Mouse (Mus musculus) thymus, adult 18-20 months (tissue): Measurements from ENCODE around the gene Zfp952.
A peak's percentile ranks its signal among the peaks of the same experiment; 100 is the strongest.
"Not testable (repeated sequence)": the region's sequence is repeated elsewhere in the genome, so short reads cannot be mapped to it uniquely, and the experiment has no call there.

Experiments
- DNase-seq, 2 experiments: peaks; one replicate each; pipeline ENCODE4 v3.0.0; 2022; ENCODE audit warnings: mixed read lengths in 2 of 2

Gene Zfp952

DNA sequence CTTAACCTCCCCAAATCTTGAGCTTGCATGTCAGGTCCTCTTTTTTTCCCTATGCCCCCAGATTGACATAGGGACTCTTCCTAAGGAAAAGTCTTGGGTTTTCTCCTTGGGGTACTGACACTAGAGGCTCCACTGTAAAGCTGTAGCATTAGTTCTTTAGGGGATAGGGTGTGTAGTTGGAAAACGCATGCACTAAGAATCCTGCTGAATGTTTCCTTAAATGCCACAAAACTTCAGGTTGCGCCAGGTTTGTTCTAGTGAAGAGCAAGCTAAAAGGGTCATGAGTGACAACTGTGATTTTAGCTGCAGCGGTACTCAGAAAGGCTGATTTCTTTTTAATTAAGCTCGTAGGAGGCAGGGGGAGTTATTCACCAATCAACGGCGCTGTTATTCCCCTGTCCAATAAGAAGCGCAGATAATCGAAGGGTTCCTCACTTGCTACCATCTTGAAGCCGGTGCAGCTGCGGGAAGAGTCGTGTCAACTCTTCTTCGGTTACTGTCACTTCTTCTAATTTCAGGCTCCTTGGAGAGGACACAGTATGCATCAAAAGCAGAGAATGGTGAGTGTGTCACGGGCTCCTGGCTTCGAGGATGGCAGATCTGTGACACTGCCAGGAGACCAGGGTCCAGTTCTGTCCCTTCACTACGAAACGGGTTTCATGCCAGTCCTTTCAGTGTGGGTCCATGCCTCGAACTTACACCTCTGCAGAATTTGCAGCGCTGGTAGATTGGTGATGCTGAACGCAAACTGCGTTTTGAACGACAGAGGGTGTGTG lies at the start of gene Zfp952:
TSS of gene Zfp952 (plus strand) at position 431 of the 776 bp plus-strand sequence.
- peak; percentile 45 to 73 for DNase-seq

- no peak for DNase-seq
Measured at GRCm38 (mm10) chr17:32943661-32944060, 49.3 kb upstream of the Zfp952 start.

GRCm38 (mm10) chr17:32944402-32945035 lies 48.4 kb upstream of the Zfp952 start:
- DNase-seq: no peak

- DNase-seq: no peak
Measured at GRCm38 (mm10) chr17:32946716-32947115, 46.2 kb upstream of the Zfp952 start.

GRCm38 (mm10) chr17:32947215-32947914 lies 45.6 kb upstream of the Zfp952 start, which contains the start of gene Cyp4f13:
Gene Cyp4f13, minus strand, starts transcription at chr17:32947402.
- peak; percentile 89 to 95 for DNase-seq

GRCm38 (mm10) chr17:32950136-32950535 lies 42.8 kb upstream of the Zfp952 start:
- no peak for DNase-seq

DNA sequence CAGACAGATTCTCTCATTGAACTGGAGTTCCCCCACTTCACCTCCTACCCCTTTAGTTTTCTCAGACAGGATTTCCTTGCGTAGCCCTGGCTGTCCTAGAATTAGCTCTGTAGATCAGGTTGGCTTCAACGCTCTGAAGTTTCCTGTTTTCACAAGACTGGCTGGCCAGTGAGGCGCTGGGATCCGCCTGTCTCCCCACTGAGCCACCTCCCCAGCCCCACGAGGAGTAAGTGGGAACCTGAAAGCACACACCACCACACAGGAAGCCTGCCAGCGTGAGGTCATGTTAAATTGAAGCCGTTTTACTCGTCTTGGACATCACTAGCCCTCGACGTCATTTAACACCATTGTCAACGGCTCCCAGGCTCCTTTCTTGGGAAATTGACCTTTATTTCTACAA lies 41.9 kb upstream of the Zfp952 start:
- DNase-seq: no peak

GRCm38 (mm10) chr17:32951441-32951840 lies 41.5 kb upstream of the Zfp952 start:
- DNase-seq: peak; percentile 53 to 54

DNA sequence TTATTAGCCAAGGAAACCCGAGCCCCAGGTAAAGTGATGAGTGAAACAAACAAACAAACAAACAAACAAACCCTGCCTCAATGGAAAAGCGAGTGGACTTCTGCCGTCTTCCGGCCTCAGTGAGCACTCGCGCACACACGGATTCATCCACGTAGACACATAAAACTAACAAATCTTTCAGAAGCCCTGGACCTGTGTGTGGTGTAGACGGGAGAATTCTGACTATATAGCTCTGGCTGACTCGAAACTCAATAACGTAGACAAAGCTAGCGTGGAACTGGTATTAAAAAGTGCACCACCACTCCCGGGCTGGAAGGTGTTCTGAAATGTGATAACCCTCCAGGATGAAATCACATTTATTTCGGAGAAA lies 27.7 kb upstream of the Zfp952 start:
- DNase-seq: peak in 1 of 2 experiments; percentile 11

DNA sequence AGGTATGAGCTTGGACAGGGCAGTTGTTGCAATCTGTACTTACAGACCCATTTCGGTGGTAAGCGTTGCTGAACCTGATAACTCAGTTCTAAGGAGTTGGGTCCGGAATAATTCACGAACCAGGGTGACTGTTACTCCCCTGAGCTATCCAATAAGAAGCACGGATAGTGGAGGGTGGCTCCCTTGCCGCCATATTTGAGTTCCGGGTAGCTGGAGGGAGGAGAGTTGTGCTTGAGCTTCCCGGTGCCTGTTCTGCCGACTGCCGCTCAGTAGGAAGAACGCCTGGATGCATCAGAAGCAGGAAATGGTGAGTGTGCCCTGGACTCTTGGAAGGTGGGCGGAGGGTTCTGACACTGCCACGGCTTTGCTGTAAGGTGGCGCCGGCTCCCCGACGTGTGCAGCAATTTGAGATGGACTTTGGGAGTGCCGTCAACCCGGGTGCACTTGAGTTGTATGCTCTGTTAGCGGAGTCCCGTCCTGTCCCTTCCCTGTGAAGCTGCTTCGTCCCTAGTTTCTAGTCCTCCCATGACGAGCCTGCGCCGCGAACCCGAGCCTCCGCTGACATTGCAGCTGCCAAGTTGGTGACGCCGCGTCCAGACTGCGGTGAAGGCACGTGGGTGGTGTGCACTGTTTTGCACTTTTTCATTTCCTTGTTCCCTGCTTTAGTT lies 27.2 kb upstream of the Zfp952 start, which contains the start of gene Zfp472:
TSS of gene Zfp472 (plus strand) at position 192 of the 668 bp plus-strand sequence.
- peak; percentile 76 to 84 for DNase-seq

DNA sequence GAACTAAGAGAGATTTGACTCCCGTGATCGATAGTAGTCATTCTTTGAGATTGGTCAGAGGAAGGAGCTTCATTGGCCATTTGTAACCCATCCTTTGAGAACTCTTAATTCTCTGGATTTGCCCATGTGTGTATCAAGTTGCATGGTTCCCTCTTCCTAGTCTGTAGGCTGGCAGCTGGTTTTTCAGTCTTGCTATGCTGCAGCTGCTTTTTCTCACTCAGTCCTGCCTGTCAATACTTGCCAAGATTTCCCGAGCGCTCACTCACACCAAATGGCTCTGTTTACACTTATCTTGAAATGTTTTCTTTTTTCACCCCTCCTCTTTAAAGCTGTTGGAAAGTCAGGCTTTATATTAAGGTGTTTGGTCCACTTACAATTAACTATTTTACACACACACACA lies 11.6 kb upstream of the Zfp952 start:
- no peak for DNase-seq

DNA sequence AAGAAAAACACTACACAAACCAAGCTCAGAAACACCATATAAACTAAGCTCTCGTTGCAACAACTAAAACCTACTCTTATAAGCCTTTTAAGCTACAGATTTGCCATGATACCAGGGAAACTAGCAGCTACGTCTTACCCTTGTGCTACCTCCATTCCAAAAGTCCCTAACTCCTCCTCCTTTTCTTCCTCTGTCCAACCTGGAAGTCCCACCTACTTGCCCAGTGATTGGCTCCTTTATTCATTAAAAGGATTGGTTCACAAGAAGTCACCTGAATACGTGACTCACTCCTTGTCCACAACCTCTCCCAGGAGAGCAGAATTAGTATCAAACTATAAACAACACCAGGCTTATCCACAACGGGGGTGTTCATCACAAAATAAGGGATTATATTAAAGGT lies 6.6 kb upstream of the Zfp952 start:
- no peak for DNase-seq

DNA sequence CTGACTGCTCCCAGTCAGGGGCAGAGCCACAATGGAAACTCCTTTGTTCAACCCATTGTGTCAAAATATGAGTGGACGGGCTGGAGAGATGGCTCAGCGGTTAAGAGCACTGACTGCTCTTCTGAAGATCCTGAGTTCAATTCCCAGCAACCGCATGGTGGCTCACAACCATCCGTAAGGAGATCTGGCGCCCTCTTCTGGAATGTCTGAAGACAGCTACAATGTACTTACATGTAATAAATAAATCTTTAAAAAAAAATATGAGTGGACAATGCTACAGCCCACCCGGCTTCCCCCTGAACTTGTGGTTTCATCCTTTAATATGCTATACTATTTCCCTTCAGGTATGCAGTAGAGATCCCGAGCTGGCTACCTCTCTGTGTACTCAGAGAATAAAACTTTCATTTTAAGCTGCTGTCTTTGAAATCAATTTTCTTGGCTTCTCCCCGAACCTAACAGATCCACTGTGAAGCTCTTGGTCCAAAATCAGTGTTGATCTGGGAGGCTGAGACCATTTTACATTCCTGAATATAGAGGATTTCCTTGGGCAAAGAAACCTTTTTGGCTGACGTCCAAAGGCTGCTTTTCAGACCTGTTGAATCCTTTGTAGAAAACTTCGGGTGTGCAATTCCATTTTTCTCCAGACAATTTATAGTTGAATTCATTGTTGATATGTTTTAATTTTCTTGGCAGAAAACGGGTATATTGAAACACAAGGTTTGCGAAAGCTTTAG lies 797 bp upstream of the Zfp952 start:
- DNase-seq: no peak

- no peak for DNase-seq
Measured at GRCm38 (mm10) chr17:32998492-32998891, 5.6 kb downstream of the Zfp952 start.

DNA sequence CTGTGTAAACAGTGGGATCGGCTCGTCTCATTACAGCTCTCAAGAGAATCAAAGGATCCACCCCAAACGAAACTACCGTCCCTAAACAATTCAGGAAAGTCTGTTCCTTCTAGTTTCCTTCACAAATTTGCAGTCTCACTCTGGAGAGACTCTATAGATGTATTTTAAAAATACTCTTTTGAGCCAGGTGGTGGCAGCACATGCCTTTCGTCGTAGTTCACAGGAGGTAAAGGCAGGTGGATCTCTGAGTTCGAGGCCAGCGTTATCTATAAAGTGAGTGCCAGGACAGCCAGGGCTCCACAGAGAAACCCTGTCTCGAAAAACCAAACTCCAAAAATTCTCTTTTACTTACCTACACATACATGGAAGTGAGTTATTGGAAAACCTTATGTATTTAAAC lies 15.4 kb downstream of the Zfp952 start:
- DNase-seq: no peak

GRCm38 (mm10) chr17:33020434-33020833 lies 27.5 kb downstream of the Zfp952 start:
- not testable (repeated sequence) for DNase-seq

GRCm38 (mm10) chr17:33032376-33032775 lies 39.4 kb downstream of the Zfp952 start:
- no peak for DNase-seq

GRCm38 (mm10) chr17:33032900-33033891 lies 40.3 kb downstream of the Zfp952 start, which contains the start of gene Zfp763:
Gene Zfp763, minus strand, starts transcription at chr17:33033402.
- DNase-seq: peak; percentile 38 to 65
